Mouse (Mus musculus): ENCODE measurements around the gene Myo18a.

The Myo18a gene

DNA sequence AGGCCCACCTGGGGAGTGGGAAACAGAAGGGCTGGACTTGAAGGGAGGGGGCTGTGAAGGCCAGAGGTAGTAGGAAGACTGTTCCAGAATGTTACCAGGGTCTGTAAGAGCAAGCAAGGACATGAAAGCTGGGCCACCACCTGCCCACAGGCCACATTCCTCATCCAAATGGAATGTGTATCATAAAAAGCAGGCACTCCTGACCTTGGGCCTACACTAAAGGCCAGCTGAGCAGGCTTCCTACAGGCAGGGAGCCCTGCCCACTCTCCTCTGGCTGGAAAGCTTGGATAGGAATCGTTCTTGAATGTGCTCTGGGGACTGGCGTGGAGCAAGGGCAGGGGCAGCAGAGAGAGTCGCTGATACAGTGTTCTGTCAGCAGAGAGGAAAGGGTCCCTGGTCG lies 73.7 kb downstream of the Myo18a start:
- DNase-seq (ENCODE audit: low spot score in 2 of 2), result peak in 1 of 2 experiments; percentile 23

DNA sequence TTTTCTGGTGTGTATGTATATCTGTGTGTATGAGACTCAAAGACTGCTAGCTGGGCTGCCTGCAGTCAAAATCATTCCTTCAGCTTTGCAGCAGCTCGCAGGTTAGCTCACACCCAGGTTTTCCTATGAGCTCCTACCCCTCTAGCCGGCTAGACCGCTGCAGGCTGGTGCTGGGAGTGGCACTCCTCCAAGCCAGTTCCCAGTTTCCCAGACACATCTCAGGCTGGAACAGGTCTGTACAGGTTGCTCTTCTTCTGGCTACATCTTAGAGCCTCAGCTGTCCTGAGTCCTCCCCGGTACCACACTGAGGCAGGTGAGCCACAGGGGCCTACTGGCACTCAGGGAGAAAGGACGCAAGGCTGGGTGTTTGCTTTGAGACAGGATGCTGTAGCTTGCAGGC lies 74.8 kb downstream of the Myo18a start:
- DNase-seq (ENCODE audit: low spot score in 2 of 2), result peak in 1 of 2 experiments; percentile 31

DNA sequence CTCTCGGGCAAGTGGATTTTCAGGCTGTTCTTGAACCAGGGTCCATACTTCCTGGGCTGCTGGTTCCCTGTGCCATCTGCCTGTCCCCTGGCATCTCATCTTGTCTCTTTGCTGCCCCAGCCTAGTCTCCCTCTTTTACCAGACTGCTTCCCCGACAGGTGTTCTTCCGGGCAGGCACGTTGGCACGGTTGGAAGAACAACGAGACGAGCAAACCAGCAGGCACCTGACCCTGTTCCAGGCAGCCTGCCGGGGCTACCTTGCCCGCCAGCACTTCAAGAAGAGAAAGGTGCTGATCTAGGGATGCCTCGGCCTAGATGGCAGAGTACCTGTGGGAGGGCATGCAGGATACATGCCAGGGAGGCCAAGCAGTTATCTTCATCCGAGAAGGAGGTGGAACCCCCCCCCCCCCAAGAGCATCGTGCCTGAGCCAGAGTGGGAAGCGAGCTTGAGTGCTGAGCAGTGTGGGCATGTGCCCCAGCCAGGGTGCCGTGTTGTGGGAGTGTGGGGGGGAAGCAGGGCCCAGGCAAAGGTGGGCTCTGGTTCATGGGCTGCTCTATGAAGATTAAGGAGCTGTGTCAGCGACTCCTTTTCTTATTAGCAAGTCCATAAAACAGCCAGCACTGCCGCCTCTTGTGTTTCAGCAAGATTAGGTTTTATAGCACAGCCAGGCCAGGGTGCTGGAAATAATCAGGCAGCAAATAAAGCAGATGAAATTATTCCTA lies 77.6 kb downstream of the Myo18a start:
- DNase-seq (ENCODE audit: low spot score in 2 of 2), result no peak

DNA sequence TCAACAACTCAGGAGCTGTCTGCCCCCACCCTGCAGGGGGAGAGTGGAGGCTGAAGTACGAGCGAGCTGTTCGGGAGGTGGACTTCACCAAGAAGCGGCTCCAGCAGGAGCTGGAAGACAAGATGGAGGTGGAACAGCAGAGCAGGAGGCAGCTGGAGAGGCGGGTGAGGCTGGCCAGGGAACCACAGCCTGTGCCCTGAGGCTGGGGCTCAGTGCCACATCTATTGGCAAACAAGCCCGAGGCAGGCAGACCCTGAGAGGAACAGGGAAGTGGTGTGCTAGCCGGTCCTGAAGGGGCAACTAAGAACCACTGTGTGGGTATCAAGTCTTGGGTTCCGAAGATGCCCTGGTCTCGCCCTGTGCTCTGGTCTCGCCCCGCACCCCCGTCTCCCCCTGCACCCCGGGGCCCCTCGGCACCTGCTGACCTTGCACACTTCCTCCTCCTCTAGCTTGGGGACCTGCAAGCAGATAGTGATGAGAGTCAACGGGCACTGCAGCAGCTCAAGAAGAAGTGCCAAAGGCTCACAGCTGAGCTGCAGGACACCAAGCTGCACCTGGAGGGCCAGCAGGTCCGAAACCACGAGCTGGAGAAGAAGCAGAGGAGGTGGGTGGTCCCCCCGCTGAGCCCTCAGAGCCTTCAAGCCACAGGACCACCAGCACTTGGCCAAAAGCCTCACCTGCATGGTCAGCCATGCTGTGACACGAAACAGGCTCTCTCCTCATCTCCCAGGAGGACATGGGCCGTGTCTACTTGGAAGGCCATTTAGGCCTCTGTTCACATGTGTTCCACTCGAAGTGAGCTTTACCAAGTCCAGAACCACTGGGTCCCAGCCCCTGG lies 80.2 kb downstream of the Myo18a start:
- DNase-seq (ENCODE audit: low spot score in 2 of 2), result no peak

DNA sequence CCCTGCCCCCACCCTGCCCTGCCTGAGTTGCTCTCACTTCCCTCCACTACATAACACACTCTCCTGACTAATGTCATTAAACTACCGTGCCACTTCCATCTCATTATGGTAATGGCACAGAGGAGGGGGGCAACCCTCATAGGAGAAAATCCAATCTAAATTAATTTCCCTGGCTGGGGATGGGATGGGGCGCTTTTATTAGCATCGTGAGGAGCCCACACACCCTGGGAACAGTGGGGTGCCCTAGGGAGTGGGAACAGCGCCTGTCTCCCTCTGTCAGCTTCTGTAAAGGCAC lies 80.8 kb downstream of the Myo18a start:
- DNase-seq (ENCODE audit: low spot score in 2 of 2), result no peak

DNA sequence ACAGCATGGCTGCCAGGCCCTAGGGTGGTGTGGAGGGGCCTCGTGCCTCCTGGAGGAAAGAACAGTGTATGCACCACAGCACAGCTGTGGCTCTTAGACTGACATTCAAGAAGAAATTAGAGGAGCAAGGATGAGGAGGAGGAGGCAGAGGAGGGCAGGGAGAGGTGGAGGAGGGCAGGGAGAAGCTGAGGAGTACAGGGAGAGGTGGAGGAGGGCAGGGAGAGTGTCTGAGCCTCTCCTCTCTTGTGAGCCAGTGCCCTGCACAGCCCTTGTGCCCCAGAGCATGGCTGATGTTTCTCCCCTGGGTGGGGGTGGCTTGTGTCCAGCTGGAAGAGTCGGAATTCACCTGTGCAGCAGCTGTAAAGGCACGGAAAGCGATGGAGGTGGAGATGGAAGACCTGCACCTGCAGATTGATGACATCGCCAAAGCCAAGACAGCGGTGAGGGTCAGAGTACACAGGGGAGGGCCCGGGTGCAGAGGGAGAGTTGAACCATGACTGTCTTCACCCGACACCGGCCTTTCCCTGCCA lies 84.6 kb downstream of the Myo18a start:
- DNase-seq (ENCODE audit: low spot score in 2 of 2), result no peak

DNA sequence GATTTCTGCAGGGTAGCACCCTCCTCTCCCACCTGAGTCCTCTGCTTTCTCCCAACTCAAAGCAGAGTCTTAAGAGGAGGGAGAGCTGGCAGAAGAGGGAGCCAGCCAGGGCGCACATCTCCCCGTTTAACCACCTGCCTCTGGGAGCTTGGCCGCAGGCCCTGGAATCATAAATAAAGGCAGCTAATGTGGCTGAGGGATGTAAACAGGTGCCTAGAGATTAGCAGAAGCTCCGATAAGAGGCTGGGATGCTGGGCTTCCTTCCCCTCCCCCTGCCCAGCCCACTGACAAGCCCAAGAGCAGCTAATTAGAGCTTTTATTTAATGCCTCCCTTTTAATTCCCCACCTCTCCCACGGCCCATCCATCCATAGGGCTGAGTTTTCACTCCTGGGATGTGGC lies 85.1 kb downstream of the Myo18a start:
- peak in 1 of 2 experiments; percentile 40 for DNase-seq (ENCODE audit: low spot score in 2 of 2)

DNA sequence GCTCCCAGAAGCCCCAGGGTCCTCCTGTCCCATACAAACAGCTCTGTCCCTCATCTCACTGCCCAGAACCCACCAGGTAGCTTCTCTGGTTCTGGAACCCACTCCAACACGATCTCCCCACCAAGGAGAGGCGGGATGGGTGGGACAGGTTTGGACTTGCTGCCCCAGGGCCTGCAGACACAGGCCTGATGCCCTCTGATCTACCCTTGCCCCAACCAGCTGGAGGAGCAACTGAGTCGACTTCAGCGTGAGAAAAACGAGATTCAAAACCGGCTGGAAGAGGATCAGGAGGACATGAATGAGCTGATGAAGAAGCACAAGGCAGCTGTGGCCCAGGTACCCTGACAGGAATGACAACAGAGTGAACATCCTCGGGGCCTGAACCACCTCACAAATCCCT lies 86.1 kb downstream of the Myo18a start:
- DNase-seq (ENCODE audit: low spot score in 2 of 2), result peak; percentile 30 to 63

DNA sequence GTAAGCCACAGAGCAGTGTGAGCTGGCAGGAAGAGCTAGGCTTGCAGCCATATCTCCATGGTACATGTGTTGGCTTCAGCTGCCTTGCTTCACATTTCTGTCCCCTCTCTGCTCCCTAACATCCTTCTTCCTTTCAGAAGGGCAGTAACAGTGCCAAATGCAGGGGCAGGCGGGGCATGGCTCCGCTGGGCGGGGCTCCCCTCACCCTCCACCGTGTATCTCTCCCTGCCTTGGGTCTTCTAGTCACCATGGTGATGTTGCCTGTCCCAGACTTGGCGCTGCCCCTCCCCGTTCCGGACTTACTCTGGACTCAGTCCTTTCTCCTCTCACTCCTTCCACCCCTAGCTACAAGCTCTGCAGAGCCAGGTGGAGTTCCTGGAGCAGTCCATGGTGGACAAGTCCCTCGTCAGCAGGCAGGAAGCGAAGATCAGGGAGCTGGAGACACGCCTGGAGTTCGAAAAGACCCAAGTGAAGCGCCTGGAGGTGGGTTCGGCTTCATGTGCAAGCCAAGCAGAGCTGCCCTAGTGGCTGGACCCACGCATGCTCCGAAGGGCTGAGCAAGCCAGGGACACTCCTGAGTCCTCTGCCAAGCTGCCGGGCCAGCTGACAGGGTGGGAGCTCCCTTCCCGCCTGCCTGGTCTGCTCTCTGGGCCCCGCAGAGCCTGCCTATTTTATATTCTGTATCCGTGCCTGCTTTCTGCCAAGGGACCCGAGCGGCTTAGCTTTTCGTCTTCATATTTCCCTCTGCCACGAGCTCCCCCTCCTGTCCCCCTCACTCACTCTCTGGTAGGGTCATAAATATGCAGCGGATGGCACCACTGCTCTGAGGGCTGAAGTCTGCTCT lies 87.6 kb downstream of the Myo18a start:
- peak in 1 of 2 experiments; percentile 22 for DNase-seq (ENCODE audit: low spot score in 2 of 2)

DNA sequence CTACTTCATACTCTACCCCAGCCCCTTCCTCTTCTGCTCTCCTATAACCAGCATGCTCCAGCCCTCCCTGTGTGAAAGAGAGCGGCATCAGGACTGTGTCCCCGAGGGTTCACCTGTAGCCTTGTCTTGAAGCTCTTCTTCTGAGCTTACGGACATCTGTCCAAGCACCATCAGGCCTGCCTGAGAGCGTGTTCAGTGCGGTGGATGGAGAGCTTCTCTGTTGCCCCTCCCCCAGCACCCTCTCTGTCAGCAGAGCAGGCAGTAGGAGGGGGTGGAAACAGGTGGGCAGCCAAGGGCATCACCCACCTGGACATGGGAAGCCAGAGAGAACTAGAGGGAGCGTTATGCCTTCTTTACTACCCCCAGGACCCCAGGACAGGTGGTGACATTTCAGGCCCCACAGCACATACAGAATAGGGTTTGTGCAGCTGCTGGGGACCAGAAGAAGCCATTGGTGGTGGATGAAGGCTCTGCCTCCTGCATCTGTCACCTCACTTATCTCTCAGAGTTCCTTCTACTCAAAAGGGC lies 88.5 kb downstream of the Myo18a start:
- no peak for DNase-seq (ENCODE audit: low spot score in 2 of 2)

DNA sequence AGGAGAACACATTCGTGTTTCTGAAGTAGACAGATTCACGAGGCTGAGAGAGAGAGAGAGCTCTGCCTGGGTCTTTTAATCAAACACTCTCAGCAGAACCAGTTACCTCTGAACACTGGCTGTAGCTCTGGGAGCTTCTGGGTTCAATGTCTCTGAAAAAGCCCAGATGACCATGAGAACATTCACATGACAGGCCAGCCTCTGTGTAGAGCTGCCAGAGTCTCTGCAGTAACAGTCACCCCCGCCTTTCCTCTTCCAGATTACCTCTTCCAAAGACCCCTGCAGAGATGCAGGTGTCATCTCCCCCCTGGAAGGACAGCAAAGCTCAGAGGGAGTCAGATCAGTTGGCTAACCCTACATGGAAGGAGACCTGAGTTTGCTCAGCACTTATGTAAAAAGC lies 89.1 kb downstream of the Myo18a start:
- no peak for DNase-seq (ENCODE audit: low spot score in 2 of 2)

DNA sequence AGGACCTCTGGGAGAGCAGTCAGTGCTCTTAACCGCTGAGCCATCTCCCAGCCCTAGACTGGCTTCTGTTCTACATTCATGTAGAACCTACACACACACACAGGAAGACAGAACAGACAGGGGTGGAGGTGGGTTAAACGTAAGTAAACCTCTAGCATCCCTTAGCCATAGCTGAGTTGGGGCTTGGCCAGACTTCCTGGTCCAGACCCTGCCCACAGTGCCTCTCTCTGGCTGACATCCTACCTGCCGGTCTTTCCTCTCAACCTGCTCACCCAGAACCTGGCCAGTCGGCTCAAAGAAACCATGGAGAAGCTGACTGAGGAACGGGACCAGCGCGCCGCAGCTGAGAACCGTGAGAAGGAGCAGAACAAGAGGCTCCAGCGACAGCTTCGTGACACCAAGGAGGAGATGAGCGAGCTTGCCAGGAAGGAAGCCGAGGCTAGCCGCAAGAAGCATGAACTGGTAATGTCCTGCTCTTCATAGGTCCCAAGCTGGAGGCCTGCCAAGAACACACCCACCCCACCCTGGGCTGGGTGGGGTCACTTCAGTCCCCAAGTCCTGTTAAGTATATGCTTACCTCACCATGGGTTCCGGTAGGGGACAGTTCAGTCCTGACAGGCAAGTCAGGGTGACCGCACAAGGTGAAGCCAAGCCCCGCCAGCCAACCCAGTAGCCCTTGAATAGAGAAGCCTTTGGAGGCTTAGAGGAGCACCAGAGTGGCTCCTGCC lies 90.1 kb downstream of the Myo18a start:
- no peak for DNase-seq (ENCODE audit: low spot score in 2 of 2)

DNA sequence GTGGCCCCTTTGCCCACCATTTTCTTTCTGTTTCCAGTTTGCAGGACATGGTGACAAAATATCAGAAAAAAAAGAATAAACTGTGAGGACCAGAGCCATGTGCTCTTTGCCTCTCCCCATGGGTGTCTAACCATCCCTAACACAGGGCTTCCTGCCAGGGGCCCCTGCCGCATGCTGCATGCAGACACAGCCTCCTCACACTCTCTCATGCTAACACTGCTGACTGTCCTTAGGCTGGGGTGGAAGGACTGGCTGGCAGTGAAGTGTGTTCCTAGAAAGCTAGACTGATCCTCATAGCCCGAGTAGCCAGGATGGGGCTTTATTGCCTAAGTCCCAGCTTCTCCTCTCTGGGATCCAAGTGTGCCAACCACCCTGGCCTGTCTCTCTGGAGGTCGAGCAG lies 91.6 kb downstream of the Myo18a start:
- DNase-seq (ENCODE audit: low spot score in 2 of 2), result no peak

DNA sequence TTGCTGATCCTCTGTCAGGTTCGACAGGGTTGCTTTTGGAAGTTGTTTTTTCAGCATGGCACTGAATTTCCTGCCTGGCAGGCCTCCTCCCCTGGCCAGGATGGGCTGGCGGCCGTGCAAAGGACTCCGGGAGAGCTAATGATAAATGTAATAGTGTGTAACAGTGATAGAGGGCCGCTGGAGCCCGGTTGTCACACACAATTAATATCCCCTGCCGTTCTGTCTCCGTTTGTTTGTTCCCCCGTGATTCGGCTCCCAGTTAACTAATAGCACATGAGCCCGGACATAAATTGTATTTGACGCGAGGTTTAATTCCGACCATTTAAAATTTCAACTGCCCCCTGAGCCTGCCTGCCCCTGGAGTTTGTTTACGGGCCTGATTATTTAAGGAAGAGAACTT lies 92.3 kb downstream of the Myo18a start:
- no peak for DNase-seq (ENCODE audit: low spot score in 2 of 2)

DNA sequence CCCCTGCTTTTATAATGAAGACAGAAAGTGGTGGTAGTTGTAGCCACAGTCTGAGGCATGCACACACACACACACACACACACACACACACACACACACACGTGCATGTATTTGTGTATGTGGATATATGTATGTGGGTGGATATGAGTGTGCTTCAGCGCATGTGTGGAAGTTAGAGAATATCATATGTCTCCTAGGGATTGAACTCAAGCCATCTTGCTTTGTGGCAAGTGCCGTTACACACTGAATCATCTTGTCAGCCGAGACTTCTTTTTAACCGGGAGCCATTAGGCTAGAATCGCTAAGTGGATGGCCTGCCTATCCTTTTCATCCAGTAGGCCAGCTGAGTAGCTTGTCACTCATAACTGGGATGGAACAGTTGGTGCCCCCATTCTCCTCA lies 94.0 kb downstream of the Myo18a start:
- DNase-seq (ENCODE audit: low spot score in 2 of 2), result no peak

DNA sequence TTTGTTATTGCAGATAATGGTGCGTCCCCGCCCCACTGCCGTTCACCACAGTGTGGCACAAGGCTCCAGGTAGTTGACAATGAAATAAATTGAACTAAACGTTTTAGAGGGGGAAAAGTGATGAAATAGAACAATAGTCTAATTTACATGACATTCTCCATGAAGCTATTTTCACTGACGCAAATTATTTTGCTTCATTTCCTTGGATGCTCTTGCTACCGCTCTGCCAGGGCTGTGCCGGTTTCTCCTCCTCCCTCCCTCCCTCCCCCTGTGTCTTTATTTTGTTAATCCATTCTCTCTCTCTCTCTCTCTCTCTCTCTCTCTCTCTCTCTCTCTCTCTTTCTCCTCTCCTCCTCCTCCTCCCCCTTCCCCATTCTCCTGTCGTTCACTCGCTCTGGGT lies 95.5 kb downstream of the Myo18a start:
- DNase-seq (ENCODE audit: low spot score in 2 of 2), result no peak

DNA sequence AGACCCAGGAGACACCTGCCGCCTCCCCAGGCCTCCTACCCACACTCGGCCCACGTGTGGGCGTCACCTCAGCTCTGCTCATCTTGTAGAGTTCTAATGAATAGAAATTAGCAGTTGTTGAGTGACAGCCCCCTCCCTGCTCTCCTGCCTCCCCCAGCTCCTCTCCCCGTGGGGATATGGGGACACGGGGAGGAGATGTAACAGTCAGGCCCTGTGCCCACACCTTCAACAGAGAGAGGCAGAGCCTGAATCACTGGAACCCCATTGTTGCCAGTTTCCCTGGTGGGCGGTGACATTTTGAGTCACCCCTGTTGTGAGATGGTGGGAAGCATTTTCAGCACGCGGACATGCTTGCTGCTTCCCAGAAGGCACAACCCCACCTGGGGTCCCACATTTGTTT lies 97.9 kb downstream of the Myo18a start:
- DNase-seq (ENCODE audit: low spot score in 2 of 2), result no peak

DNA sequence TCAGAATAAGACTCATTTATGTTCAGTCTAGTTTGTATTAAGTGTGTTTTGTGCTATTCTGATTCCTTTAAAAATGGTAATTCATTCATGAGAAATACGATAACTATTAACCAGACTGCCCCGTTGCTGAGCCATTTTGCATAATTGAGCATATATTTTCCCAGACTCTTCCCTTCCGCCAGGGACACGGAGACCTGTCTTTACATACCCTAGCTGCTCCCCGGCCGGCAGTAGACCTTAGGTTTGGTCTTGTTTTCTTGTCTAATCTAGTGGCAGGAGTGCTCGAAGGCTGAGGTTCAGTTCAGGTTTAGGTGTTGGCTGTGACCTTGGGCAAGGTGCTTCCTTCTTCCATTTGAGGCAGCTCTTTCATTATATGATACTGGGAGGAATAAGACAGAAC lies 99.8 kb downstream of the Myo18a start:
- DNase-seq (ENCODE audit: low spot score in 2 of 2), result no peak

DNA sequence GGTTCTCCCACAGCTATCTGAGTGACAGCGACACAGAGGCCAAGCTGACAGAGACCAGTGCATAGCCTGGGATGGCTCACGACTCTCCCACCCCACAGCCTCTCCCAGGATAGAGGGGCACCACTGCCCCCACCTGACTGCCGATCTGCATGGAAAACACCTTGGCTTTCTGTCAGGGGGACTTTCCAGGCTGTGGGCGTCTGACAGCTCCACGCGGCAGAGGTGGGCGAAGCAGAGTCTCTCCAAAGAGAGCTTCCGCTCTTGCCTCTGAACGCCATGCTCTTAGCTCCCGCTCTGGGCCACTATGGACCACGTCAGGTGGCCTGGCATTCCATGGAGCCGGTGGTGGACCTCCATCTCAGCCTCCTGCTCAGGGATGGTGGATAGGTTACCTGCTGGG lies 101.7 kb downstream of the Myo18a start:
- DNase-seq (ENCODE audit: low spot score in 2 of 2), result no peak

DNA sequence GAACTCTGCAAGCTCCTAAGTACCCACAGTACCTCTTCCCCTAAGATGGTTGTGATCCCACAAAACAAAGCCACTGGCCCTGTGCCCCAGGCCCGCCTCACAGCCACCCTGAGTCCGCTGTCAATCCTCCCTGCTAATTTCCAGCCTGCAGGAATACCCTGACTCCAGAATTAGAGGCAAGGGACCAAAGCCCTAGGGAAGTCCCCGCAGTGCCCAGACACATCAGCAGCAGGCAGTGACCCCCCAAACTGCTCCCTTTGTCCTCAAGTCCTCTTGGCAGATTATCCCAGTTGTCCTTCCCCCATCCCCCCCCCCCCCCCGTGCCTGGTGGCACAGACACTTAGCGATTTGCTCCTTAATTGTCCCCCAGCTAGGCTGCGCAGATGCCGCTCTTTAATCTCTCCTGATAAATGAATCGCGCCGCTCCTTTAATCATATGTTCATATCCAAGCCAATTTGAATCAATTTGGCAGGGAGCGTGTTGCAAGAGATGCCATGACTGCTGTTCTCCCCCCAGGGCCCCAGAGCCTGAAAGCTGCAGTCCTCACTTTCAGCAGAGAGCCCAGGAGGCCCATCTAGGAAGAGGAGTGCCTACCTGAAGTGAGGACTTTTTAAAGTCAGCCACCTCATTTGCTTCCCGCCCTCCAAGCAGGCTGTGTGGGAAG lies 104.5 kb downstream of the Myo18a start:
- DNase-seq (ENCODE audit: low spot score in 2 of 2), result no peak

DNA sequence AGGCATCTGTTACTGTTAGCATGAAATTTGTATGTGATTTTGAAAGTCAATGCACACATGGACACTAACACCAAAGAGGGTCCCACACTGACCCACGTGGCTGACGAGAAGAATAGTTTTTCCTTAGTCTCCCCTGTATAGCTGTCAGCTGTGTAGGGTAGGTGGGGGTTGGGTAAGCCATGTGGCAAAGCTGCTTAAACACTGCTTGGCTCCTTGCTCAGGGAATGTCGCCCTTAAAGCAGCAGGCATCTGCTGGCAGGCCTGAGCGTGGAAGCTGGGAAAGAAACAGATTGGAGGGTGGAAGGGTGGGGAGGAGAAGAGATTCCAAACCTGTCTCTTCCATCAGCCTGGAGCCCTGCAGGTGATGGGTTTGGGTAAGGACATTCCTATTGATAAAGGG lies 108.4 kb downstream of the Myo18a start:
- DNase-seq (ENCODE audit: low spot score in 2 of 2), result no peak
